ENCODE assay signal across 16 mouse cellular contexts in the genomic region with DNA sequence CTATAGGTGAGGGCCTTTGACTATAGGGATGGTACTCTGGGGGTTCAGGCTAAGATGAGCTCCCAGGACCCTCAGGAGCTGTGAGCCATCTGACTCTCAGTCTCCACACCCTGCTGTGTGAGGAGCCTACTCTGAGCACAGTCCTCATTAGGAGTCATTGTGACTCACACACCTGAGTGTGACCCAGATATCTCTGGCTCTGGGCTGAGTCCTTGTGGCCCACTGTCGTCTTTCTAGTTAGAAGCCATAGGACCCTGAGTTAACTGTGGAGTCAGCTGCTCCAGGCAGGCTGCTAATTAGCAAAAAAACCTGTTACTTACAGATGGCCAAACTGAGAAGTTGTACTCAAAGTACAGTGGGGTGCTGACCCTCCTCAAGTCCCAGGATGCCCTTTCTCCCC. TPM values are rescaled to one million over a fixed set of nuclear protein-coding genes. Genes with fewer than 3 reads are reported as not detected.
DNase-seq lines count a peak whose midpoint lies in the region; ATAC-seq and TF ChIP-seq lines count a peak whose summit lies in the region.
"Had no signal": no experiment of that assay in that cellular context is flagged by ENCODE, and none has a peak within 500 bp of the region (broad histone marks: within the 10 kb centered on the region; RNA-seq: fewer than 3 reads in every experiment).

No protein-coding gene starts in this region.

- H3K27me3 ChIP-seq in stomach, postnatal 0 days (ENCODE audit: control insufficient read depth, insufficient read depth, low read length), result no peaks in the 10 kb centered on the region
- H3K27me3 ChIP-seq: embryonic facial prominence, embryonic 12.5 days; forebrain, embryonic 13.5 days; forebrain, embryonic 15.5 days had no signal

- H3K9me3 ChIP-seq in stomach, postnatal 0 days (ENCODE audit: control insufficient read depth, low read length), result no peaks in the 10 kb centered on the region
- H3K9me3 ChIP-seq: embryonic facial prominence, embryonic 10.5 days; embryonic facial prominence, embryonic 12.5 days; forebrain, embryonic 13.5 days; forebrain, embryonic 15.5 days had no signal

- WGBS in stomach, postnatal 0 days, result 78% methylated on average over 1 of the region's 1 CpGs

- peaks cover 9% of the 10 kb centered on the region for H3K36me3 ChIP-seq in stomach, postnatal 0 days (ENCODE audit: control insufficient read depth, insufficient read depth, low read length)

- ATAC-seq in stomach, postnatal 0 days (ENCODE audit: low FRiP score, low TSS enrichment), result no peak
- ATAC-seq: forebrain, embryonic 13.5 days; forebrain, embryonic 15.5 days; forebrain, postnatal 0 days had no signal

- no peak overlapping the region for H3K9ac ChIP-seq in stomach, postnatal 0 days (ENCODE audit: low read length)
- H3K9ac ChIP-seq: embryonic facial prominence, embryonic 12.5 days; forebrain, embryonic 13.5 days; forebrain, embryonic 15.5 days; forebrain, postnatal 0 days had no signal

- no peak overlapping the region for H3K4me3 ChIP-seq in stomach, postnatal 0 days (ENCODE audit: low read depth, low read length)
- H3K4me3 ChIP-seq: embryonic facial prominence, embryonic 10.5 days; embryonic facial prominence, embryonic 12.5 days; forebrain, embryonic 13.5 days; forebrain, embryonic 15.5 days had no signal

- H3K27ac ChIP-seq in stomach, postnatal 0 days (replicated peaks), result no peak overlapping the region
- H3K27ac ChIP-seq: embryonic facial prominence, embryonic 10.5 days; embryonic facial prominence, embryonic 12.5 days; forebrain, embryonic 13.5 days; forebrain, embryonic 15.5 days had no signal

- H3K4me2 ChIP-seq in stomach, postnatal 0 days (replicated peaks; ENCODE audit: low read depth), result no peak overlapping the region
- H3K4me2 ChIP-seq: embryonic facial prominence, embryonic 12.5 days; forebrain, embryonic 13.5 days; forebrain, embryonic 15.5 days had no signal

- DNase-seq in cerebellum, adult 11 months, result peak; percentile 20
- no peak for DNase-seq in cerebellum, adult 9-10 months
- DNase-seq in cerebellum, postnatal 25 days, result peak; percentile 42 to 47
- no peak for DNase-seq in cerebellum, adult 11-12 months
- peak; percentile 57 for DNase-seq in brain, adult 2 months (ENCODE audit: low read depth, low spot score)
- DNase-seq in stomach, postnatal 0 days (ENCODE audit: low spot score), result no peak
- DNase-seq: adrenal gland, adult 2 months; adrenal gland, postnatal 10 days; adrenal gland, postnatal 25 days; cerebellum, adult 18-20 months; cerebellum, postnatal 10 days; forebrain, postnatal 0 days had no signal

- no peak for TF ChIP-seq EP300 in stomach, postnatal 0 days (optimal IDR thresholded peaks at IDR 0.05)

- TF ChIP-seq CTCF in stomach, postnatal 0 days (IDR thresholded peaks at IDR 0.05; ENCODE audit: low read depth), result no peak

- no peaks in the 10 kb centered on the region for H3K4me1 ChIP-seq in stomach, postnatal 0 days (replicated peaks; ENCODE audit: control insufficient read depth, insufficient read depth)
- H3K4me1 ChIP-seq: embryonic facial prominence, embryonic 10.5 days; embryonic facial prominence, embryonic 12.5 days; forebrain, embryonic 13.5 days; forebrain, embryonic 15.5 days had no signal

RNA-seq across cellular contexts. Expression of a gene that starts 18.7 kb away (rescaled TPM):
- polyA plus RNA-seq in stomach, postnatal 0 days (2015; fragmentation: Nextera tagmentation; extraction: Ambion mirVana), result 56.9 and 58.7 TPM in 2 replicates

RNA-seq across cellular contexts. Expression of a gene that starts 18.8 kb away (rescaled TPM):
- polyA plus RNA-seq in stomach, postnatal 0 days (2015; fragmentation: Nextera tagmentation; extraction: Ambion mirVana), result 53.4 and 60.2 TPM in 2 replicates

RNA-seq across cellular contexts. Expression of a gene that starts 26.5 kb away (rescaled TPM):
- 22.6 and 27.5 TPM in 2 replicates for polyA plus RNA-seq in stomach, postnatal 0 days (2015; fragmentation: Nextera tagmentation; extraction: Ambion mirVana)

RNA-seq across cellular contexts. Expression of a gene that starts 32.8 kb away (rescaled TPM):
- 20.8 and 23.5 TPM in 2 replicates for polyA plus RNA-seq in stomach, postnatal 0 days (2015; fragmentation: Nextera tagmentation; extraction: Ambion mirVana)

RNA-seq across cellular contexts. Expression of a gene that starts 38.7 kb away (rescaled TPM):
- polyA plus RNA-seq in stomach, postnatal 0 days (2015; fragmentation: Nextera tagmentation; extraction: Ambion mirVana), result 82.1 and 88.0 TPM in 2 replicates

Comparison
In these comparisons a context has a peak if more than half of its experiments do, and no peak if none do; other contexts are left out.
1. DNase-seq: peak in cerebellum, adult 11 months (single experiment), cerebellum, postnatal 25 days (2 of 2) and brain, adult 2 months (single experiment); none in cerebellum, adult 9-10 months (single experiment), cerebellum, adult 11-12 months (single experiment) and stomach, postnatal 0 days (single experiment).